Mouse (Mus musculus): Measurements from ENCODE around the gene Gsto1.
A peak's percentile ranks its signal among the peaks of the same experiment; 100 is the strongest.

- TF ChIP-seq CTCF (IDR thresholded peaks at IDR 0.05), result peak; percentile 61
- no peak for TF ChIP-seq POLR2A (IDR thresholded peaks at IDR 0.05; ENCODE audit: insufficient read depth, low read depth, low read length)
- TF ChIP-seq EP300 (IDR thresholded peaks at IDR 0.05; ENCODE audit: insufficient read depth, low read depth, low read length), result no peak
These were observed 17.9 kb upstream of the Gsto1 start for GRCm38 (mm10) chr19:47836701-47837526.
